Mouse (Mus musculus): ENCODE data around the gene Gm20809. TPM values are rescaled to one million over a fixed set of nuclear protein-coding genes. Genes with fewer than 3 reads are reported as not detected.

The Gm20809 gene
- not detected in 2 replicates for polyA plus RNA-seq (2012; rRNA removed)

DNA sequence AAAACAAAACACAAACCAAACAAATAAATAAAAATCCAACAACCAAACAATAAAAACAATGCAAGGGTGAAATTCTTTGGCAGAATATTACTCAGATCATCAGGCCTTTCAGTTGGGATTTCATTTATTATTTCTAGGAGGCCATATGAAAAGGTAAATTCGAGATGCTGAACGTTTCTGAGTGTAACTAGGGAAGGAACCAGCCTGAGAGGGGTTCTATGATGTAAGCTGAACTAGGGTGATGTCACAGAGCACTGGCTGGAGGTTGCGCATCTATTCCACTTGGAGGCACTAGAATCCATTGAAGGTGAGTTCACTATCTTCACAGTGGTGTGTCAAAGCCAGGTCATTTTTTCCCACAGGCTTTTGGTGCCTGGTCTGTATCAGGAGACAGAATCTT, at the start of gene Gm20809:
Gm20809 (plus strand) TSS at position 301 of the 400 bp plus-strand sequence.

All from central nervous system, embryonic 11.5 days (tissue).